Mouse (Mus musculus) embryonic fibroblast, embryonic 13.5 days (primary cell): ENCODE results near the gene Hist1h3d. TPM values are rescaled to one million over a fixed set of nuclear protein-coding genes. Genes with fewer than 3 reads are reported as not detected.
A peak's percentile ranks its signal among the peaks of the same experiment; 100 is the strongest.
"Not testable (repeated sequence)": the region's sequence is repeated elsewhere in the genome, so short reads cannot be mapped to it uniquely, and the experiment has no call there.

Experiments
- H3K27ac ChIP-seq: 2 replicates; pipeline ENCODE4 v1.5.1; 2012; ENCODE audit warnings: low read length, control low read depth, inconsistent platforms; ENCODE audit not compliant: insufficient read depth
- H3K4me1 ChIP-seq: 2 replicates; pipeline ENCODE4 v1.6.1; 2011; ENCODE audit warnings: low read length; ENCODE audit not compliant: control insufficient read depth, insufficient read depth
- H3K4me3 ChIP-seq: 2 replicates; pipeline ENCODE4 v1.5.1; 2011; ENCODE audit warnings: mild to moderate bottlenecking, control low read depth, low read length; ENCODE audit not compliant: insufficient read depth
- CTCF ChIP-seq: IDR thresholded peaks from 2 replicates; pipeline ENCODE4 v1.5.1; 2011; ENCODE audit warnings: mild to moderate bottlenecking, control low read depth, low read length, moderate library complexity, borderline replicate concordance; ENCODE audit not compliant: insufficient read depth
- POLR2A ChIP-seq: IDR thresholded peaks from 2 replicates; pipeline ENCODE4 v1.6.1; 2011; ENCODE audit warnings: low read depth, mild to moderate bottlenecking, control low read depth, low read length, moderate library complexity
- polyA plus RNA-seq: library from polyadenylated mRNA; stranded (reverse); fragments of >200 nt; gene quantifications from 2 replicates; pipeline ENCODE4 v1.2.4, GENCODE M21; 2011; ENCODE audit warnings: low read depth; ENCODE audit not compliant: missing spikeins, insufficient read length

The Hist1h3d gene
- polyA plus RNA-seq, 1 experiment = 5.1 TPM

GRCm38 (mm10) chr13:23533560-23534367 lies 41.8 kb upstream of the Hist1h3d start, which contains the start of gene Hist1h2af:
TSS of gene Hist1h2af (plus strand) at chr13:23533906.
- H3K27ac ChIP-seq = peak within 1 kb of the TSS; percentile 93
- peak within 1 kb of the TSS; percentile 77 for H3K4me3 ChIP-seq
- TF ChIP-seq POLR2A = peak; percentile 67
- H3K4me1 ChIP-seq = not testable (repeated sequence)

GRCm38 (mm10) chr13:23534368-23535131 lies 41.0 kb upstream of the Hist1h3d start:
- peaks cover 3% of the 10 kb centered on the region for H3K4me1 ChIP-seq
- peak overlapping the region; percentile 77 for H3K4me3 ChIP-seq
- peak; percentile 77; the same call in 1 of the 2 replicates for TF ChIP-seq POLR2A
- no peak for TF ChIP-seq CTCF
- peak overlapping the region; percentile 93 for H3K27ac ChIP-seq

DNA sequence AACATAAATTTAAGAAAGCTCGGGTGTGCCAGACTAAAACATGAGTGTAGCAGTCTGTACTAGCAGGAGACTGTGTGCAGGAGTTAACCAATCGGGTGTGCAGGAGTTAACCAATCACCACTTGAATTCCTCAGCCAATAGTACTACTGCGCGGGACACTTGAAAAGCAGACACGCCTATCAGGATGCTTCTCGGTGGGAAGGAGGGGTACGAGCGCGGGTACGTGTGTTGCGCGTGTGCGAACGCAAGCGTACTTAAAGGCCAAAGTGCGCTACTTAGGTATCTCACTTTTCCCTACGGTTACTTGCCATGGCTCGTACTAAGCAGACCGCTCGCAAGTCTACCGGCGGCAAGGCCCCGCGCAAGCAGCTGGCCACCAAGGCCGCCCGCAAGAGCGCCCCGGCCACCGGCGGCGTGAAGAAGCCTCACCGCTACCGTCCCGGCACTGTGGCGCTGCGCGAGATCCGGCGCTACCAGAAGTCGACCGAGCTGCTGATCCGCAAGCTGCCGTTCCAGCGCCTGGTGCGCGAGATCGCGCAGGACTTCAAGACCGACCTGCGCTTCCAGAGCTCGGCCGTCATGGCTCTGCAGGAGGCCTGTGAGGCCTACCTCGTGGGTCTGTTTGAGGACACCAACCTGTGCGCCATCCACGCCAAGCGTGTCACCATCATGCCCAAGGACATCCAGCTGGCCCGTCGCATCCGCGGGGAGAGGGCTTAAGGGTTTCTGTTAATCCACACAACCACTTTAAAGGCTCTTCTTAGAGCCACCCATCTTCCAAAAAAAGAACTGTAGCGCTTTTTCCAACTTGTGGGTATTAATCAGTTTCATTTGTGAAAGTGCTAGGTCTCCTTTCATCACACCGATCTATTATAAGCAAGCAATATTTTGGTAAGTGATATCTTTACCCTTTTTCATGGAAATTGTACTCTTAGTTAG lies 40.2 kb upstream of the Hist1h3d start, which contains the start of gene Hist1h3g:
Hist1h3g (plus strand) TSS at position 286 of the 939 bp plus-strand sequence.
- H3K4me3 ChIP-seq = peak within 1 kb of the TSS; percentile 77
- peak; percentile 94 for TF ChIP-seq POLR2A
- H3K4me1 ChIP-seq = not testable (repeated sequence)
- H3K27ac ChIP-seq = peak within 1 kb of the TSS; percentile 93

- H3K4me3 ChIP-seq = peak overlapping the region; percentile 72
- H3K27ac ChIP-seq = peak overlapping the region; percentile 87
- TF ChIP-seq CTCF (no peak), POLR2A (peak; percentile 62; the same call in 1 of the 2 replicates)
- H3K4me1 ChIP-seq = peaks cover 3% of the 10 kb centered on the region
Observed at GRCm38 (mm10) chr13:23536076-23536822, 39.3 kb upstream of the Hist1h3d start.

GRCm38 (mm10) chr13:23537006-23537710 lies 38.4 kb upstream of the Hist1h3d start:
- peaks cover 3% of the 10 kb centered on the region for H3K4me1 ChIP-seq
- peak overlapping the region; percentile 47 for H3K4me3 ChIP-seq
- peak overlapping the region; percentile 17; the same call in 1 of the 2 replicates for H3K27ac ChIP-seq
- TF ChIP-seq POLR2A (no peak), CTCF (no peak)

GRCm38 (mm10) chr13:23538249-23538648 lies 37.3 kb upstream of the Hist1h3d start:
- Histone ChIP-seq H3K4me1 (peaks cover 3% of the 10 kb centered on the region), H3K27ac (0 out of 2 replicates have a peak overlapping the region, but pooled peaks have one; percentile 17), H3K4me3 (no peak overlapping the region)
- no peak for TF ChIP-seq CTCF
- TF ChIP-seq POLR2A = no peak

- H3K27ac ChIP-seq, H3K4me1 ChIP-seq, H3K4me3 ChIP-seq: not testable (repeated sequence)
Observed at GRCm38 (mm10) chr13:23539821-23540220, 35.7 kb upstream of the Hist1h3d start.

GRCm38 (mm10) chr13:23541497-23541896 lies 34.1 kb upstream of the Hist1h3d start:
- Histone ChIP-seq H3K4me3 (no peak overlapping the region), H3K27ac (no peak overlapping the region), H3K4me1 (peaks cover 3% of the 10 kb centered on the region)
- TF ChIP-seq CTCF (no peak), POLR2A (no peak)
